14 mouse cellular contexts compared by ENCODE assay signal in the genomic region with DNA sequence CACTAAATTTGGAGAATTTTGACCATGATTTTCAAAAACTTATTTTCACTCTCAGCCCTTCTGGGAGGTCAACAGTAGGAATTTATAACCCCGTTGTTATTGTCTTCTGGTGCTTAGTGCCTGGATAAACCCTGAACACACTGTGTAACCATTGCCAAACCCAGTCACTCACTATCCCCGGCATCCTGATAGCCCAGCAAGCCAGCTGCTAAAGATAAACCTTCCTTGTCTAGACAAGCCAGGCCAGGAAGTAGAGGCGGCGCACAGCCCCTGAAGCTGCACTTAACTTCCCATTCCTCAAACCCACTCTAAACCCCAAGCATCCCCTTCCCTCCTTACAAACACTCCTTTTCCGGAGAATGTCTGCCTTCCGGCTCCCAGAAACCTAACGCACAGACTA. TPM values are rescaled to one million over a fixed set of nuclear protein-coding genes. Genes with fewer than 3 reads are reported as not detected.
DNase-seq lines count a peak whose midpoint lies in the region; ATAC-seq and TF ChIP-seq lines count a peak whose summit lies in the region.
"Had no signal": no experiment of that assay in that cellular context is flagged by ENCODE, and none has a peak within 500 bp of the region (broad histone marks: within the 10 kb centered on the region; RNA-seq: fewer than 3 reads in every experiment).

No protein-coding gene starts in this region.

- H3K9me3 ChIP-seq in heart, embryonic 10.5 days: no peaks in the 10 kb centered on the region
- H3K9me3 ChIP-seq in intestine, embryonic 14.5 days (ENCODE audit: control insufficient read depth, low read length): no peaks in the 10 kb centered on the region

- 24% methylated on average over 7 of the region's 7 CpGs for WGBS in heart, adult 2 months
- 28% methylated on average over 7 of the region's 7 CpGs for WGBS in heart, embryonic 10.5 days
- WGBS in intestine, embryonic 14.5 days: 21% methylated on average over 7 of the region's 7 CpGs

- peak overlapping the region; percentile 15 for H3K27ac ChIP-seq in heart, adult 2 months
- H3K27ac ChIP-seq in heart, embryonic 10.5 days: no peak overlapping the region
- peak overlapping the region; percentile 80 for H3K27ac ChIP-seq in intestine, embryonic 14.5 days (ENCODE audit: low read depth)
- H3K27ac ChIP-seq: hindbrain, postnatal 0 days had no signal

- intact Hi-C loops in heart, adult 2 months (cut with DNase I): loop anchor here (5.0 kb wide), 1 partner anchor 43 kb away; a partner anchor contains a TSS
- intact Hi-C loops in left cerebral cortex, postnatal 4 days (cut with DNase I): no loop called here

- no peak overlapping the region for H3K9ac ChIP-seq in heart, adult 2 months (ENCODE audit: low read depth, low read length)
- no peak overlapping the region for H3K9ac ChIP-seq in intestine, embryonic 14.5 days (ENCODE audit: low read length)

- H3K36me3 ChIP-seq in heart, adult 2 months (ENCODE audit: control insufficient read depth, insufficient read depth, low read length): no peaks in the 10 kb centered on the region
- H3K36me3 ChIP-seq in heart, embryonic 10.5 days: no peaks in the 10 kb centered on the region
- no peaks in the 10 kb centered on the region for H3K36me3 ChIP-seq in intestine, embryonic 14.5 days (ENCODE audit: control insufficient read depth, insufficient read depth, low read length)

- no peak for ATAC-seq in intestine, embryonic 14.5 days (replicated peaks; ENCODE audit: low FRiP score, low TSS enrichment, low read depth)
- ATAC-seq: hindbrain, postnatal 0 days had no signal

- 0 out of 2 replicates have a peak overlapping the region, but pooled peaks have one; percentile 18 for H3K4me2 ChIP-seq in intestine, embryonic 14.5 days (ENCODE audit: low read length)

- H3K79me2 ChIP-seq in heart, adult 2 months (replicated peaks; ENCODE audit: control insufficient read depth, insufficient read depth, low read length): no peaks in the 10 kb centered on the region

- no peak for TF ChIP-seq POLR2A in heart, adult 2 months (IDR thresholded peaks at IDR 0.05; ENCODE audit: insufficient read depth, low read depth, low read length)

- no peak for TF ChIP-seq EP300 in heart, adult 2 months (IDR thresholded peaks at IDR 0.05; ENCODE audit: insufficient read depth, low read depth, low read length)

- peaks cover 2% of the 10 kb centered on the region; the same call in 1 of the 2 replicates for H3K4me1 ChIP-seq in heart, adult 2 months (ENCODE audit: control insufficient read depth, insufficient read depth, low read length)
- H3K4me1 ChIP-seq in heart, embryonic 10.5 days: peaks cover 17% of the 10 kb centered on the region
- peaks cover 37% of the 10 kb centered on the region for H3K4me1 ChIP-seq in intestine, embryonic 14.5 days (replicated peaks; ENCODE audit: control insufficient read depth, insufficient read depth, low read length)

- peak in 1 of 2 experiments; percentile 29 for DNase-seq in heart, adult 2 months
- DNase-seq in heart, embryonic 10.5 days (ENCODE audit: low spot score): no peak
- peak; percentile 39 for DNase-seq in 416B (ENCODE audit: low read depth)
- no peak for DNase-seq in intestine, embryonic 14.5 days (ENCODE audit: low spot score)
- peak; percentile 35 to 48 for DNase-seq in lung, postnatal 4 days
- no peak for DNase-seq in gastrocnemius, adult 8-10 months (ENCODE audit: low spot score in 2 of 2)
- DNase-seq in left cerebral cortex, postnatal 4 days: no peak
- no peak for DNase-seq in frontal cortex, adult 2 months (ENCODE audit: extremely low spot score in 1 of 2, low spot score in 1 of 2)
- DNase-seq: adrenal gland, postnatal 10 days; B cell, adult 2 months; cerebellum, adult 9-10 months; kidney, postnatal 36 days; thymus, postnatal 14 days had no signal

- TF ChIP-seq CTCF in heart, adult 2 months (IDR thresholded peaks at IDR 0.05): no peak

- H3K27me3 ChIP-seq in heart, adult 2 months (ENCODE audit: control insufficient read depth, insufficient read depth, low read length): no peaks in the 10 kb centered on the region
- H3K27me3 ChIP-seq in heart, embryonic 10.5 days (ENCODE audit: insufficient read depth, poor library complexity, severe bottlenecking): no peaks in the 10 kb centered on the region
- H3K27me3 ChIP-seq in intestine, embryonic 14.5 days (replicated peaks; ENCODE audit: control insufficient read depth, insufficient read depth, low read length): no peaks in the 10 kb centered on the region

- H3K4me3 ChIP-seq in heart, adult 2 months: no peak overlapping the region
- no peak overlapping the region for H3K4me3 ChIP-seq in heart, embryonic 10.5 days
- no peak overlapping the region for H3K4me3 ChIP-seq in intestine, embryonic 14.5 days (ENCODE audit: low read depth, low read length)

RNA-seq across cellular contexts. Expression of a gene that starts 43.3 kb away (rescaled TPM):
- total RNA-seq in heart, adult 2 months (2021): 1 to 10 TPM; 1.2 to 1.3 TPM
- polyA plus RNA-seq in heart, adult 2 months (2012; rRNA removed): 1.0 and 1.4 TPM in 2 replicates
- 4.7 and 6.3 TPM in 2 replicates for polyA plus RNA-seq in heart, embryonic 10.5 days (2016; fragmentation: Nextera tagmentation; extraction: Ambion mirVana)
- 12.4 and 12.6 TPM in 2 replicates for polyA plus RNA-seq in intestine, embryonic 14.5 days (2014; fragmentation: Nextera tagmentation; extraction: Ambion mirVana)
- total RNA-seq in gastrocnemius, adult 8-10 months (2022): under 1 TPM; 0.56 to 0.81 (median 0.59) TPM
- 10 to 100 TPM; 15.0 to 17.7 TPM for total RNA-seq in left cerebral cortex, postnatal 4 days (2021)
- 4.9 and 5.6 TPM in 2 replicates for polyA plus RNA-seq in frontal cortex, adult 2 months (2012; rRNA removed)

RNA-seq across cellular contexts. Expression of a gene that starts 43.4 kb away (rescaled TPM):
- total RNA-seq in heart, adult 2 months (2021): 10 to 100 TPM; 15.2 to 17.3 TPM
- 8.4 and 13.1 TPM in 2 replicates for polyA plus RNA-seq in heart, adult 2 months (2012; rRNA removed)
- 35.6 and 37.9 TPM in 2 replicates for polyA plus RNA-seq in heart, embryonic 10.5 days (2016; fragmentation: Nextera tagmentation; extraction: Ambion mirVana)
- polyA plus RNA-seq in intestine, embryonic 14.5 days (2014; fragmentation: Nextera tagmentation; extraction: Ambion mirVana): 43.1 and 51.0 TPM in 2 replicates
- total RNA-seq in gastrocnemius, adult 8-10 months (2022): 1 to 10 TPM; 5.0 to 7.8 (median 6.5) TPM
- 10 to 100 TPM; 16.7 to 18.4 TPM for total RNA-seq in left cerebral cortex, postnatal 4 days (2021)
- polyA plus RNA-seq in frontal cortex, adult 2 months (2012; rRNA removed): 7.8 and 9.6 TPM in 2 replicates

RNA-seq across cellular contexts. Expression of a gene that starts 58.0 kb away (rescaled TPM):
- 10 to 100 TPM; 42.4 to 48.0 TPM for total RNA-seq in heart, adult 2 months (2021)
- 14.8 and 34.7 TPM in 2 replicates for polyA plus RNA-seq in heart, adult 2 months (2012; rRNA removed)
- 55.0 and 66.4 TPM in 2 replicates for polyA plus RNA-seq in heart, embryonic 10.5 days (2016; fragmentation: Nextera tagmentation; extraction: Ambion mirVana)
- 65.2 and 70.5 TPM in 2 replicates for polyA plus RNA-seq in intestine, embryonic 14.5 days (2014; fragmentation: Nextera tagmentation; extraction: Ambion mirVana)
- 10 to 100 TPM; 30.9 to 40.8 (median 32.1) TPM for total RNA-seq in gastrocnemius, adult 8-10 months (2022)
- total RNA-seq in left cerebral cortex, postnatal 4 days (2021): 10 to 100 TPM; 21.1 to 21.8 TPM
- polyA plus RNA-seq in frontal cortex, adult 2 months (2012; rRNA removed): 27.4 and 29.2 TPM in 2 replicates

Comparison
In these comparisons a context has a peak if more than half of its experiments do, and no peak if none do; other contexts are left out.
1. DNase-seq: peak in 416B (single experiment) and lung, postnatal 4 days (2 of 2); none in heart, embryonic 10.5 days (single experiment), intestine, embryonic 14.5 days (single experiment), gastrocnemius, adult 8-10 months (0 of 2), left cerebral cortex, postnatal 4 days (single experiment) and frontal cortex, adult 2 months (0 of 2).